ENCODE assay signal across 49 mouse cellular contexts in the genomic region with DNA sequence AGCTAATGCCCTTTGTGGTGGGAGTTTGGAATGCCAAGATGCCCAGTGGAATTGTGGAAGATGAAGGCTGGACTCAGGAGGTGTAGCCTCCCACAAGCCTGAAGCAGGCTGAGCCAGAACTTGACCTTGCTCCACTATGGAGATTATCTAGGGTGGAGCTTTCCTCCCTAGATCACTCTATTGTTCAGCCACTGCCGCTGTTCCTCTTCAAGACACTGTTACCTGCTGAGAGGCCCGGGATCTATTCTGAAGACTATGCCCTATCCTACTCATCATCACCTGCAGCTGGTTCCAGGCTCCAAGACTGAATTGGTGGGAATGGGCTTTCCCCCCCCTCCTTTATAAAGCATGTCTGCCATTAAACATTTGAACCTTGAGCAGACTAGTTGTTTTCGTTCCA. TPM values are rescaled to one million over a fixed set of nuclear protein-coding genes. Genes with fewer than 3 reads are reported as not detected.
"Had no signal": no experiment of that assay in that cellular context is flagged by ENCODE, and none has a peak within 500 bp of the region (broad histone marks: within the 10 kb centered on the region; RNA-seq: fewer than 3 reads in every experiment).

No protein-coding gene starts in this region.

- H3K36me3 ChIP-seq: heart, embryonic 12.5 days; heart, embryonic 13.5 days; heart, embryonic 15.5 days; hindbrain, embryonic 10.5 days; hindbrain, embryonic 12.5 days; hindbrain, embryonic 13.5 days; hindbrain, embryonic 15.5 days; intestine, embryonic 15.5 days; kidney, embryonic 15.5 days had no signal

- DNase-seq: heart, postnatal 10 days; heart, postnatal 14 days; heart, postnatal 36 days; heart, postnatal 4 days; kidney, adult 11 months; kidney, adult 18-20 months; kidney, adult 2 months; kidney, adult 8-10 months; kidney, adult 9 months; kidney, postnatal 10 days; kidney, postnatal 14 days; kidney, postnatal 25 days; kidney, postnatal 36 days; kidney, postnatal 4 days; layer of hippocampus, adult 9-11 months; layer of hippocampus, postnatal 36 days had no signal

- H3K9ac ChIP-seq: heart, embryonic 12.5 days; heart, embryonic 13.5 days; heart, embryonic 15.5 days; hindbrain, embryonic 12.5 days; hindbrain, embryonic 13.5 days; hindbrain, embryonic 14.5 days; hindbrain, embryonic 15.5 days; intestine, embryonic 15.5 days; kidney, embryonic 15.5 days had no signal

- H3K27me3 ChIP-seq: heart, embryonic 12.5 days; heart, embryonic 13.5 days; heart, embryonic 15.5 days; hindbrain, embryonic 12.5 days; hindbrain, embryonic 13.5 days; hindbrain, embryonic 15.5 days; intestine, embryonic 15.5 days; kidney, embryonic 15.5 days had no signal

- H3K27ac ChIP-seq: heart, embryonic 13.5 days; heart, embryonic 15.5 days; hindbrain, embryonic 10.5 days; hindbrain, embryonic 12.5 days; hindbrain, embryonic 13.5 days; hindbrain, embryonic 14.5 days; hindbrain, embryonic 15.5 days; hindbrain, postnatal 0 days; intestine, embryonic 15.5 days; kidney, embryonic 15.5 days; kidney, postnatal 0 days; layer of hippocampus, adult 2 months had no signal

- H3K9me3 ChIP-seq: heart, embryonic 12.5 days; heart, embryonic 13.5 days; heart, embryonic 15.5 days; hindbrain, embryonic 10.5 days; hindbrain, embryonic 12.5 days; hindbrain, embryonic 13.5 days; hindbrain, embryonic 15.5 days; intestine, embryonic 15.5 days; kidney, embryonic 15.5 days had no signal

- H3K4me3 ChIP-seq: heart, embryonic 12.5 days; heart, embryonic 13.5 days; heart, embryonic 15.5 days; hindbrain, embryonic 10.5 days; hindbrain, embryonic 12.5 days; hindbrain, embryonic 13.5 days; hindbrain, embryonic 15.5 days; intestine, embryonic 15.5 days; kidney, embryonic 15.5 days; layer of hippocampus, adult 2 months had no signal

- H3K4me1 ChIP-seq: heart, embryonic 12.5 days; heart, embryonic 13.5 days; heart, embryonic 15.5 days; hindbrain, embryonic 10.5 days; hindbrain, embryonic 12.5 days; hindbrain, embryonic 13.5 days; hindbrain, embryonic 15.5 days; intestine, embryonic 15.5 days; kidney, embryonic 15.5 days had no signal

RNA-seq across cellular contexts. Expression of gene Retnlg, which starts 2.8 kb away (rescaled TPM):
- total RNA-seq: hindbrain, postnatal 0 days; layer of hippocampus, adult 18-20 months; layer of hippocampus, adult 2 months; layer of hippocampus, adult 8-10 months; layer of hippocampus, postnatal 10 days; layer of hippocampus, postnatal 14 days; layer of hippocampus, postnatal 25 days; layer of hippocampus, postnatal 36 days; left cerebral cortex, adult 18-20 months; left cerebral cortex, adult 8-10 months had no signal
- polyA plus RNA-seq: heart, embryonic 12.5 days; heart, embryonic 13.5 days; heart, embryonic 14.5 days; hindbrain, embryonic 10.5 days; hindbrain, embryonic 11.5 days; inflammation-experienced regulatory T-cells, adult 6 months; intestine, embryonic 14.5 days; kidney, embryonic 14.5 days had no signal

RNA-seq across cellular contexts. Expression of gene Retnla, which starts 27.3 kb away (rescaled TPM):
- total RNA-seq: heart, postnatal 4 days; hematopoietic stem cell, adult 5-6 weeks; hindbrain, postnatal 0 days; layer of hippocampus, adult 18-20 months; layer of hippocampus, adult 2 months; layer of hippocampus, adult 8-10 months; layer of hippocampus, postnatal 10 days; layer of hippocampus, postnatal 25 days; layer of hippocampus, postnatal 36 days; left cerebral cortex, adult 18-20 months; left cerebral cortex, adult 8-10 months had no signal
- polyA plus RNA-seq: heart, embryonic 12.5 days; heart, embryonic 13.5 days; heart, embryonic 14.5 days; hindbrain, embryonic 10.5 days; hindbrain, embryonic 11.5 days; hindbrain, embryonic 12.5 days; hindbrain, embryonic 13.5 days; hindbrain, embryonic 14.5 days; hindbrain, embryonic 15.5 days; hindbrain, embryonic 16.5 days; hindbrain, postnatal 0 days; inflammation-experienced regulatory T-cells, adult 6 months; intestine, embryonic 14.5 days; intestine, embryonic 15.5 days; intestine, embryonic 16.5 days; intestine, postnatal 0 days; kidney, embryonic 14.5 days; kidney, embryonic 15.5 days; kidney, postnatal 0 days had no signal

RNA-seq across cellular contexts. Expression of gene Retnlb, which starts 53.0 kb away (rescaled TPM):
- total RNA-seq: heart, postnatal 10 days; heart, postnatal 14 days; heart, postnatal 25 days; heart, postnatal 36 days; heart, postnatal 4 days; hematopoietic stem cell, adult 5-6 weeks; hindbrain, postnatal 0 days; layer of hippocampus, adult 18-20 months; layer of hippocampus, adult 2 months; layer of hippocampus, adult 8-10 months; layer of hippocampus, postnatal 10 days; layer of hippocampus, postnatal 14 days; layer of hippocampus, postnatal 25 days; layer of hippocampus, postnatal 36 days; left cerebral cortex, adult 18-20 months; left cerebral cortex, adult 8-10 months had no signal
- polyA plus RNA-seq: heart, embryonic 12.5 days; heart, embryonic 13.5 days; heart, embryonic 14.5 days; heart, embryonic 15.5 days; heart, embryonic 16.5 days; heart, postnatal 0 days; hindbrain, embryonic 10.5 days; hindbrain, embryonic 11.5 days; hindbrain, embryonic 12.5 days; hindbrain, embryonic 13.5 days; hindbrain, embryonic 14.5 days; hindbrain, embryonic 15.5 days; hindbrain, embryonic 16.5 days; hindbrain, postnatal 0 days; inflammation-experienced regulatory T-cells, adult 6 months; intestine, embryonic 14.5 days; intestine, embryonic 15.5 days; intestine, embryonic 16.5 days; kidney, adult 2 months; kidney, embryonic 14.5 days; kidney, embryonic 15.5 days; kidney, embryonic 16.5 days; kidney, postnatal 0 days had no signal
